Mouse (Mus musculus): ENCODE results near the gene Ankrd24.

- TF ChIP-seq CTCF (IDR thresholded peaks at IDR 0.05; ENCODE audit: insufficient read depth, low read depth, low read length) (no peak), POLR2A (IDR thresholded peaks at IDR 0.05; ENCODE audit: insufficient read depth, low read depth, low read length) (no peak)
These were observed 28.2 kb upstream of the Ankrd24 start for GRCm38 (mm10) chr10:81600096-81600495.
